Mouse (Mus musculus): ENCODE results near the gene Fbxo3. TPM values are rescaled to one million over a fixed set of nuclear protein-coding genes. Genes with fewer than 3 reads are reported as not detected.
"Not testable (repeated sequence)": the region's sequence is repeated elsewhere in the genome, so short reads cannot be mapped to it uniquely, and the experiment has no call there.

Gene Fbxo3
- polyA plus RNA-seq, 3 experiments from 2014 or later, result 32.6 to 50.3 (median 40.2) TPM

- ATAC-seq, result no peak
These were observed 10.7 kb downstream of the Fbxo3 start for GRCm38 (mm10) chr2:104038236-104038635.

- peak; percentile 71 for ATAC-seq
These were observed 14.1 kb downstream of the Fbxo3 start for GRCm38 (mm10) chr2:104041632-104042031.

GRCm38 (mm10) chr2:104042766-104043165, 15.2 kb downstream of the Fbxo3 start:
- ATAC-seq, result no peak

- ATAC-seq, result no peak
These were observed 16.3 kb downstream of the Fbxo3 start for GRCm38 (mm10) chr2:104043624-104044478.

GRCm38 (mm10) chr2:104044479-104045080, 17.1 kb downstream of the Fbxo3 start:
- no peak for ATAC-seq

- ATAC-seq, result no peak
These were observed 30.9 kb downstream of the Fbxo3 start for GRCm38 (mm10) chr2:104058381-104058780.

GRCm38 (mm10) chr2:104058954-104059353, 31.4 kb downstream of the Fbxo3 start:
- ATAC-seq, result no peak

GRCm38 (mm10) chr2:104059786-104060185, 32.3 kb downstream of the Fbxo3 start:
- ATAC-seq, result no peak

- ATAC-seq, result no peak
These were observed 33.5 kb downstream of the Fbxo3 start for GRCm38 (mm10) chr2:104060996-104061395.

GRCm38 (mm10) chr2:104062665-104063064, 35.1 kb downstream of the Fbxo3 start:
- ATAC-seq, result no peak

- no peak for ATAC-seq
These were observed 36.6 kb downstream of the Fbxo3 start for GRCm38 (mm10) chr2:104064152-104064551.

- ATAC-seq, result not testable (repeated sequence)
These were observed 38.0 kb downstream of the Fbxo3 start, which contains the start of gene Gm10912 for GRCm38 (mm10) chr2:104065526-104065925. Gene Gm10912, plus strand, starts transcription at chr2:104065826.

- ATAC-seq, result not testable (repeated sequence)
These were observed 40.9 kb downstream of the Fbxo3 start, which contains the start of gene Gm10799 for GRCm38 (mm10) chr2:104068450-104068849. Gene Gm10799, minus strand, starts transcription at chr2:104068550.

GRCm38 (mm10) chr2:104069704-104070185, 42.2 kb downstream of the Fbxo3 start, which contains the start of gene Cd59b:
Gene Cd59b, plus strand, starts transcription at chr2:104069849.
- ATAC-seq, result peak; percentile 64

- ATAC-seq, result not testable (repeated sequence)
These were observed 50.8 kb downstream of the Fbxo3 start for GRCm38 (mm10) chr2:104078285-104078684.

GRCm38 (mm10) chr2:104081436-104082050, 54.0 kb downstream of the Fbxo3 start:
- ATAC-seq, result not testable (repeated sequence)

GRCm38 (mm10) chr2:104082474-104082873, 55.0 kb downstream of the Fbxo3 start:
- no peak for ATAC-seq

GRCm38 (mm10) chr2:104084027-104084426, 56.5 kb downstream of the Fbxo3 start:
- not testable (repeated sequence) for ATAC-seq

- ATAC-seq, result not testable (repeated sequence)
These were observed 60.0 kb downstream of the Fbxo3 start for GRCm38 (mm10) chr2:104087562-104087961.

- no peak for ATAC-seq
These were observed 65.8 kb downstream of the Fbxo3 start for GRCm38 (mm10) chr2:104093305-104093704.

- ATAC-seq, result no peak
These were observed 68.3 kb downstream of the Fbxo3 start, which contains the start of gene Cd59a for GRCm38 (mm10) chr2:104095741-104096213. Gene Cd59a, plus strand, starts transcription at chr2:104095801.

- no peak for ATAC-seq
These were observed 68.7 kb downstream of the Fbxo3 start for GRCm38 (mm10) chr2:104096256-104096655.

GRCm38 (mm10) chr2:104096796-104097195, 69.3 kb downstream of the Fbxo3 start:
- ATAC-seq, result not testable (repeated sequence)

All from inflammation-experienced regulatory T-cells, adult 6 months (primary cell).